Mouse (Mus musculus): ENCODE measurements at regions not wholly inside any gene's neighbourhood (a gene's known extent, or its start where the extent isn't known, plus 50 kb on each side); places are given as distances from the start of the nearest gene placed in this dataset.

GRCm38 (mm10) chr6:100452097-100453002 is 165.1 kb upstream of the Rybp start:
- Histone ChIP-seq H3K27ac (ENCODE audit: insufficient read depth, low read depth, low read length) (no peak overlapping the region), H3K4me3 (ENCODE audit: insufficient read depth, low read depth, low read length) (no peak overlapping the region), H3K4me1 (ENCODE audit: control insufficient read depth, insufficient read depth, low read length) (no peaks in the 10 kb centered on the region)
- 66% methylated on average over 9 of the region's 9 CpGs for WGBS
- TF ChIP-seq POLR2A (IDR thresholded peaks at IDR 0.05; ENCODE audit: insufficient read depth, low read depth, low read length) (no peak), CTCF (IDR thresholded peaks at IDR 0.05; ENCODE audit: insufficient read depth, low read depth, low read length) (no peak)

DNA sequence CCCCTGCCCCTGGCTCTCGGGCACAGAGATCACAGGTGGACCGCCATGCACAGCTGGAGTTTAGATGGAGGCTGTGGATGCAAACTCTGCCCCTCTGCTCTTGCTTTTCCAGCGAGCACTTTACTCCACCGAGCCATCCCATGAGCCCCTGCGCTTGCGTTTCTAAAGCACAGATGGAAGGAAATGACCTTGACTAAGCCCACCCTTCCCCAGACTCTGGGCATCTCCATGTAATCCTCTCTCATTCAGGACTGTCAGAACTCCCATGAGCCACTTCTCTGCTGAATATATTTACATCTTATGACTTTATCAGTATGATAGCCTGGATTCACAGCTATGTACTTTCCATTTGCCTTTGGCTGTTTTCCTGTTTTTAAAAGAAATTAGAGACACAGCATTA is 162.8 kb upstream of the Rybp start:
- H3K4me1 ChIP-seq (ENCODE audit: control insufficient read depth, insufficient read depth, low read length), result no peaks in the 10 kb centered on the region
- WGBS, result 98% methylated on average over 6 of the region's 6 CpGs
- TF ChIP-seq POLR2A (IDR thresholded peaks at IDR 0.05; ENCODE audit: insufficient read depth, low read depth, low read length), result no peak
- TF ChIP-seq CTCF (IDR thresholded peaks at IDR 0.05; ENCODE audit: insufficient read depth, low read depth, low read length), result no peak
- H3K4me3 ChIP-seq (ENCODE audit: insufficient read depth, low read depth, low read length), result no peak overlapping the region
- H3K27ac ChIP-seq (ENCODE audit: insufficient read depth, low read depth, low read length), result no peak overlapping the region

DNA sequence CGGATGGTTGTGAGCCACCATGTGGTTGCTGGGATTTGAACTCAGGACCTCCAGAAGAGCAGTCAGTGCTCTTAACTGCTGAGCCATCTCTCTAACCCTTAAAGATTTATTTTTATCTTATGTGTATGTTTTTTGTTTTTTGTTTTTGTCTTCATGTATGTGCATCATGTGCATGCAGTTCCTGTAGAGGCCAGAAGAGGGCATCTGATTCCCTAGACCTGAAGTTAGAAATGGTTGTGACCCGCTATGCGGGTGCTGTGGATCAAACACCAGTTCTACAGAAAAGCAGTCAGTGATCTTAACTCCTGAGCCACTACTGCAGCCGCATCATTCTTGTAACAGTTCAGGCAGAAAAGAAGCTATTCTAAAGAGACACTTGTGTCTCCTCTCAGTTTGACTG is 161.8 kb upstream of the Rybp start:
- H3K4me1 ChIP-seq (ENCODE audit: control insufficient read depth, insufficient read depth, low read length), result no peaks in the 10 kb centered on the region
- 98% methylated on average over 4 of the region's 4 CpGs for WGBS
- no peak overlapping the region for H3K27ac ChIP-seq (ENCODE audit: insufficient read depth, low read depth, low read length)
- H3K4me3 ChIP-seq (ENCODE audit: insufficient read depth, low read depth, low read length), result no peak overlapping the region
- TF ChIP-seq CTCF (IDR thresholded peaks at IDR 0.05; ENCODE audit: insufficient read depth, low read depth, low read length) (no peak), POLR2A (IDR thresholded peaks at IDR 0.05; ENCODE audit: insufficient read depth, low read depth, low read length) (no peak)

GRCm38 (mm10) chr6:100447211-100447610 is 159.9 kb upstream of the Rybp start:
- Histone ChIP-seq H3K4me3 (ENCODE audit: insufficient read depth, low read depth, low read length) (no peak overlapping the region), H3K4me1 (ENCODE audit: control insufficient read depth, insufficient read depth, low read length) (no peaks in the 10 kb centered on the region), H3K27ac (ENCODE audit: insufficient read depth, low read depth, low read length) (no peak overlapping the region)
- 52% methylated on average over 1 of the region's 1 CpGs for WGBS
- TF ChIP-seq POLR2A (IDR thresholded peaks at IDR 0.05; ENCODE audit: insufficient read depth, low read depth, low read length), result no peak
- TF ChIP-seq CTCF (IDR thresholded peaks at IDR 0.05; ENCODE audit: insufficient read depth, low read depth, low read length), result no peak

- WGBS, result 91% methylated on average over 4 of the region's 4 CpGs
- Histone ChIP-seq H3K4me1 (ENCODE audit: control insufficient read depth, insufficient read depth, low read length) (no peaks in the 10 kb centered on the region), H3K27ac (ENCODE audit: insufficient read depth, low read depth, low read length) (no peak overlapping the region), H3K4me3 (ENCODE audit: insufficient read depth, low read depth, low read length) (no peak overlapping the region)
- TF ChIP-seq POLR2A (IDR thresholded peaks at IDR 0.05; ENCODE audit: insufficient read depth, low read depth, low read length) (no peak), CTCF (IDR thresholded peaks at IDR 0.05; ENCODE audit: insufficient read depth, low read depth, low read length) (no peak)
Observed at GRCm38 (mm10) chr6:100446804-100447203, 159.5 kb upstream of the Rybp start.

- Histone ChIP-seq H3K4me1 (ENCODE audit: control insufficient read depth, insufficient read depth, low read length) (peaks cover 8% of the 10 kb centered on the region), H3K4me3 (ENCODE audit: insufficient read depth, low read depth, low read length) (peak overlapping the region; percentile 33), H3K27ac (ENCODE audit: insufficient read depth, low read depth, low read length) (no peak overlapping the region)
- 9% methylated on average over 8 of the region's 8 CpGs for WGBS
- TF ChIP-seq CTCF (IDR thresholded peaks at IDR 0.05; ENCODE audit: insufficient read depth, low read depth, low read length) (no peak), POLR2A (IDR thresholded peaks at IDR 0.05; ENCODE audit: insufficient read depth, low read depth, low read length) (no peak)
Observed at GRCm38 (mm10) chr6:100439071-100439737, 151.9 kb upstream of the Rybp start.

DNA sequence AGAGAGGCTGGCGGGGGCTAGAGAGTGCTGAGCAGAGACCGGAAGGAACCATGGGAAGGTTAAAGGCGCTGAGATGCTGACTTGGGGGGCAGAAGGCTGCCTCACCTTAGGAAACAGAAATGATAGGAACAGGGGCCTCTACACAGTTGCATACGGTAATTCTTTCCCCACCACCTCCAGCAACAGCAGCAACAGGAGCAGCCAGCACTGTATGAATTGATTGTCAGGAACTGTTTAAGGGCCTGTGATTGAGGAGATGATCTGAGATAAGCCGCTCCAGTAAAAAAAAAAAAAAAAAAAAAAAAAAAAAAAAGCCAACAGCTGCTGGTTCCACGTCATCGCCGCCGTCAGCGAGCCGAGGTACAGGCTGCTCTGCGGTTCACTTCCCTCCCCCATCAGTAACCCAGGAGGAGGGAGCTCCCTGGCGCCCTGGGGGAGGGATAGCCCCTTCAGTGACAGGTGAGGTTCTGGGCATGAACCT is 151.3 kb upstream of the Rybp start:
- peak overlapping the region; percentile 33 for H3K4me3 ChIP-seq (ENCODE audit: insufficient read depth, low read depth, low read length)
- H3K4me1 ChIP-seq (ENCODE audit: control insufficient read depth, insufficient read depth, low read length), result peaks cover 10% of the 10 kb centered on the region
- 2% methylated on average over 13 of the region's 13 CpGs for WGBS
- no peak overlapping the region for H3K27ac ChIP-seq (ENCODE audit: insufficient read depth, low read depth, low read length)
- no peak for TF ChIP-seq POLR2A (IDR thresholded peaks at IDR 0.05; ENCODE audit: insufficient read depth, low read depth, low read length)
- no peak for TF ChIP-seq CTCF (IDR thresholded peaks at IDR 0.05; ENCODE audit: insufficient read depth, low read depth, low read length)

DNA sequence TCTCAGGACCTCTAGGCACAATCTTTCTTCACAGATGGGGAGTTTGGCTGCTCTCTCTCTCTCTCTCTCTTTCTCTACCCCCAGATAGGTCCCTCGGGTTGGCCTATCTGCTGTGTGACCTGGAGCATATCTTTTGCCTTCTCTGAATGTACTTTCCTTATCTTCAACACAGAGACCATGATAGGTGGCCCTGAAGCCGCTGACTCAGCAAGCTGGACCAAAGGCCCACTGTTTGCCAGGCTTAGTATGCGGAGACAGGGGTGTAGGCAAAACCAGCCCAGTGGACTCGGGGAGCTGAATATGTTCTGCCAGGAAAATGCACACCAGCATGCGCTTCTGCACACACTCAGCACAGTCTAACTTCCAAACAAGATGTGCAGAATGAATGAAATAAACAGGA is 150.7 kb upstream of the Rybp start:
- peak overlapping the region; percentile 16; the same call in 1 of the 2 replicates for H3K4me3 ChIP-seq (ENCODE audit: insufficient read depth, low read depth, low read length)
- 67% methylated on average over 5 of the region's 5 CpGs for WGBS
- peaks cover 16% of the 10 kb centered on the region for H3K4me1 ChIP-seq (ENCODE audit: control insufficient read depth, insufficient read depth, low read length)
- H3K27ac ChIP-seq (ENCODE audit: insufficient read depth, low read depth, low read length), result no peak overlapping the region
- TF ChIP-seq CTCF (IDR thresholded peaks at IDR 0.05; ENCODE audit: insufficient read depth, low read depth, low read length) (no peak), POLR2A (IDR thresholded peaks at IDR 0.05; ENCODE audit: insufficient read depth, low read depth, low read length) (no peak)

GRCm38 (mm10) chr6:100436507-100436906 is 149.2 kb upstream of the Rybp start:
- WGBS, result 84% methylated on average over 2 of the region's 2 CpGs
- no peak overlapping the region for H3K27ac ChIP-seq (ENCODE audit: insufficient read depth, low read depth, low read length)
- H3K4me1 ChIP-seq (ENCODE audit: control insufficient read depth, insufficient read depth, low read length), result peaks cover 20% of the 10 kb centered on the region
- no peak for TF ChIP-seq CTCF (IDR thresholded peaks at IDR 0.05; ENCODE audit: insufficient read depth, low read depth, low read length)
- TF ChIP-seq POLR2A (IDR thresholded peaks at IDR 0.05; ENCODE audit: insufficient read depth, low read depth, low read length), result no peak
- no peak overlapping the region for H3K4me3 ChIP-seq (ENCODE audit: insufficient read depth, low read depth, low read length)

Data from olfactory bulb, adult 2 months (tissue).